Mouse (Mus musculus) erythroblast, embryonic 14.5 days (primary cell): Measurements from ENCODE around the gene Dab1.

Experiments
- GATA1 ChIP-seq: IDR thresholded peaks from 2 replicates; pipeline ENCODE4 v1.6.1; 2012; ENCODE audit warnings: low read length, inconsistent platforms, mixed read lengths
- TAL1 ChIP-seq: IDR thresholded peaks from 3 replicates; pipeline ENCODE4 v1.6.1; 2012; ENCODE audit warnings: low read length, inconsistent platforms, mixed read lengths

DNA sequence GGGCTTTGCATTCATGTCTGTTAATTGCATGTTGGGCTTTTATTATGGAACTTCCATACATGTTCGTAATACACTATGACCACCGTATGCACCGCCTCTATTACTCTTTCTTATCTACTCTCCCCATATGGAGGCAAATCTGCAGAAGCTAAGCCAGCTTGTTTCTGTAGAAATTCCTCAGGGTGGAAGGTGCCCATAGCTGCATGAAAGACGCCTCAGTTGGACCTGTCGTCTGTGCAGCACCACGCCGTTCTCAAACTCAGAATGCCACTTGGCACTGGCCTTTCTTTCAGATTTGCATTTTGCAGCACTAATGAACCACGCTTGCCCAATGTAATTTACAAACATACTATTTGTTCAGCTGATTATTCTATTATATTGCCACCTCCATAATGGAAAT lies 1150.4 kb downstream of the Dab1 start:
- TF ChIP-seq TAL1 (no peak), GATA1 (no peak)
